Mouse (Mus musculus) kidney, embryonic 16.5 days (tissue): ENCODE results near the gene Vmn2r120. TPM values are rescaled to one million over a fixed set of nuclear protein-coding genes. Genes with fewer than 3 reads are reported as not detected.
"Not testable (repeated sequence)": the region's sequence is repeated elsewhere in the genome, so short reads cannot be mapped to it uniquely, and the experiment has no call there.

Experiments used
- ATAC-seq: fragments of 200-750 bp; cut with Nextera tagmentation; 2 replicates; pipeline ENCODE4 v1.8.0; 2017; ENCODE audit warnings: moderate TSS enrichment; ENCODE audit not compliant: low FRiP score, low TSS enrichment
- H3K27ac ChIP-seq: fragments of 300-500 bp; sonication (generic); 2 replicates; pipeline ENCODE4 v1.5.1; 2014; ENCODE audit warnings: low read length
- H3K27me3 ChIP-seq: fragments of 300-500 bp; sonication (generic); 2 replicates; pipeline ENCODE4 v1.6.1; 2014; ENCODE audit warnings: low read length, control low read depth, mixed read lengths; ENCODE audit not compliant: insufficient read depth
- H3K36me3 ChIP-seq: fragments of 300-500 bp; sonication (generic); 2 replicates; pipeline ENCODE4 v1.6.1; 2014; ENCODE audit warnings: low read length, control low read depth, mixed read lengths; ENCODE audit not compliant: insufficient read depth
- H3K4me1 ChIP-seq: fragments of 300-500 bp; sonication (generic); 2 replicates; pipeline ENCODE4 v1.6.1; 2014; ENCODE audit warnings: low read length, control low read depth, mixed read lengths; ENCODE audit not compliant: insufficient read depth
- H3K4me2 ChIP-seq: fragments of 300-500 bp; sonication (generic); replicated peaks from 2 replicates; pipeline ENCODE4 v1.6.1; 2014; ENCODE audit warnings: low read depth, low read length
- H3K4me3 ChIP-seq: fragments of 300-500 bp; sonication (generic); 2 replicates; pipeline ENCODE4 v1.5.1; 2014; ENCODE audit warnings: mild to moderate bottlenecking, low read length
- H3K9ac ChIP-seq: fragments of 300-500 bp; sonication (generic); replicated peaks from 2 replicates; pipeline ENCODE4 v1.6.1; 2014; ENCODE audit warnings: low read length
- H3K9me3 ChIP-seq: fragments of 300-500 bp; sonication (generic); 2 replicates; pipeline ENCODE4 v1.6.1; 2016; ENCODE audit warnings: low read length, control low read depth
- WGBS: fragments of 180-500 bp; shearing (Covaris S2); extraction: QIAGEN DNeasy Blood & Tissue Kit; methylation state at CpG from one replicate; pipeline ENCODE4 v1.1.7; 2014; 5-methylcytosine and 5-hydroxymethylcytosine counted together
- polyA plus RNA-seq: library from polyadenylated mRNA; unstranded; fragments of >200 nt; fragmentation: Nextera tagmentation; extraction: Ambion mirVana; gene quantifications from 2 replicates; pipeline ENCODE4 v1.2.1, GENCODE M21; 2015

The Vmn2r120 gene
- polyA plus RNA-seq, result not detected in 2 replicates

DNA sequence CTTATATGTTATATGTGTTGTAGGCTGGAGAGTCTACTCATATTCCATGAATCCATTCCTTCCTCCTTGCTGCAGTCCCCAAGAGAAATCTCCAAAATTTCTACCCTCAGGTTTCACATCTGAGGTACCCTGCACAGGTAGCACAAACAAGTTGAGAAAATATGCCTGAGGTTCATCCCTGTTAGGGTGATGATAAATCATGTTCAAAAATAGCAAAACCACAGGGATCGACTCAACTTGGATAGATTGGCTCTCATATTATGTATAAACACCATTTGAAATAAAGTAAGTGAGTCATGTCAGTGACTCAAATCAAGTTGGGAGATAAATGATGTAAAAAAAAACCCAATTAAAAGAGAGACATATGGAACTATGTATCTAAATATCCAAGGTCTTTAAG is at the start of gene Vmn2r120:
Gene Vmn2r120, minus strand, starts transcription at position 101 of the 400 bp plus-strand sequence.
- Histone ChIP-seq H3K9ac (no peak within 1 kb of the TSS), H3K4me3 (no peak within 1 kb of the TSS), H3K9me3 (no peaks in the 10 kb centered on the region), H3K27me3 (no peaks in the 10 kb centered on the region), H3K4me2 (no peak within 1 kb of the TSS), H3K36me3 (no peaks in the 10 kb centered on the region), H3K27ac (no peak within 1 kb of the TSS), H3K4me1 (no peaks in the 10 kb centered on the region)
- 93% methylated on average over 1 of the region's 1 CpGs for WGBS
- ATAC-seq, result no peak

DNA sequence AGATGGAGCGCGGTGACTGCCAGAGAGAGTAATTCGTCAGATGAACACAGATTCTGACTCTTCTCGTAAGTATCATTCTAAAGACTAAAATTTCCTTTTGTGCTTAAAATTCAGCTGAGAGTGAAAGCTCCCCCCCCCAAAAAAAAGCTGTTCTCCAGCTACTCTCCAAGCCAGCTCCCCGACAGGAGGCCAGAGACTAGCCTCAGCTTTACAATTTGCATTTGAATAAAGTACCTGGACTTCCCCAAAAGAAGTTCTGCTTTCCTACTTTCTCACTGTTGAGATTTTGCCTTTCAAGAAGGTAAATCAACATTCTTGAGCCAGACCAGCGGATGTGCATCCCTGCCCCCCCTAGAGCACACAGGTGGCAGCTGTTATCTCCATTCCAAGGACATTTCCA is 42.0 kb upstream of the Vmn2r120 start:
- not testable (repeated sequence) for H3K36me3 ChIP-seq, ATAC-seq, H3K27ac ChIP-seq, H3K4me2 ChIP-seq, H3K9me3 ChIP-seq, H3K9ac ChIP-seq, H3K4me1 ChIP-seq, H3K4me3 ChIP-seq, H3K27me3 ChIP-seq
- 87% methylated on average over 6 of the region's 6 CpGs for WGBS

DNA sequence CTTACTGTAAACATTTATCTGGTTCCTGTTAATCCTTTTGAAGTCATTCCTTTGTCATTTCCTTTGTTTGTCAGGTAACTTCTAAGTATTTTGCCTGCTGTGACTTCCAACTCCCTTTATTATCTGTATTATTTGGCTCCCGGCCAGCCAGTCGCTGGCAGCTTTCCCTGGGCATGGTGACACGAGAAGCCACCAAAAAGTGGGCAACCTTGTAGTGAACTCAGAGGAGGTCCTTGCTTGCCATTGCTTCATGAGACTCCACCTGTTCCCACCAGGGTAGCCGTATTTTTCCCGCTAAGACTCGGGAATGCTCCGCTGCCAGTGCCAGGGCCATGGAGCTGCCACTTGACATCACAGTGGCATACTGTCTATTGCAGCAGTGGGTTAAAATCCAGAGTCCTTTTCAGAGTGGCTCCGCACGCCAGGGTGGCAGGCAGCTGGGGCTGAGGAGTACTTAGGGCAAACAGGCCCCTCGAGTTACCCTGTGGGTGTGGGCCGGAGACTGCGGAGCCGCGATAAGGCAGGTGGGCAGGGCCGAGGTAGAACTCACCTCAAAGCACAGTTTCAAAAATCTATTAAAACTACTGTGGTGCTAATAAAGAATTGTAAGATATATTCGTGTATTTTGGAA is 28.9 kb upstream of the Vmn2r120 start:
- H3K27me3 ChIP-seq, result no peaks in the 10 kb centered on the region
- H3K4me2 ChIP-seq, result no peak overlapping the region
- no peak overlapping the region for H3K9ac ChIP-seq
- no peaks in the 10 kb centered on the region for H3K4me1 ChIP-seq
- no peak overlapping the region for H3K4me3 ChIP-seq
- ATAC-seq, result no peak
- no peaks in the 10 kb centered on the region for H3K9me3 ChIP-seq
- H3K36me3 ChIP-seq, result no peaks in the 10 kb centered on the region
- WGBS, result 79% methylated on average over 16 of the region's 16 CpGs
- H3K27ac ChIP-seq, result no peak overlapping the region

Other genes with a start within 250 kb of the Vmn2r120 start
- 4.2 and 5.2 TPM in 2 replicates for gene Adgre1, start 186.8 kb downstream of the Vmn2r120 start, polyA plus RNA-seq
- gene Gm21834, start 196.7 kb upstream of the Vmn2r120 start, polyA plus RNA-seq, result not detected in 2 replicates
- not detected in 2 replicates for gene Cntnap5c, start 224.1 kb upstream of the Vmn2r120 start, polyA plus RNA-seq